Mouse (Mus musculus) c-Kit-positive CD71-positive TER-119-negative erythroid progenitor cells, embryonic 14.5 days (primary cell): ENCODE measurements around the gene Prep.

Experiments
- DNase-seq: peaks from one replicate; pipeline ENCODE4 v3.0.0-alpha.2; 2013; ENCODE audit warnings: low read depth

Prep gene

GRCm38 (mm10) chr10:45181344-45181743 lies 114.3 kb downstream of the Prep start:
- no peak for DNase-seq

- no peak for DNase-seq
These were observed 118.5 kb downstream of the Prep start for GRCm38 (mm10) chr10:45185457-45185856.

- no peak for DNase-seq
These were observed 126.6 kb downstream of the Prep start for GRCm38 (mm10) chr10:45193330-45194310.

GRCm38 (mm10) chr10:45194531-45194930 lies 127.5 kb downstream of the Prep start:
- no peak for DNase-seq

- no peak for DNase-seq
These were observed 137.6 kb downstream of the Prep start for GRCm38 (mm10) chr10:45204582-45204981.

- DNase-seq, result no peak
These were observed 143.2 kb downstream of the Prep start for GRCm38 (mm10) chr10:45210201-45210600.

GRCm38 (mm10) chr10:45216676-45217075 lies 149.7 kb downstream of the Prep start:
- no peak for DNase-seq
